Mouse (Mus musculus) left cerebral cortex, adult 8-10 months (tissue): ENCODE results near the gene Tns1. TPM values are rescaled to one million over a fixed set of nuclear protein-coding genes. Genes with fewer than 3 reads are reported as not detected.

Source experiments
- DNase-seq, 2 experiments: peaks; one replicate each; pipeline ENCODE4 v3.0.0; 2022; ENCODE audit warnings: low spot score in 2 of 2
- total RNA-seq, 4 experiments: library from RNA; stranded (reverse); gene quantifications; 2 replicates each; pipeline ENCODE4 v1.2.4; 2022

Gene Tns1
- total RNA-seq, 4 experiments from 2014 or later, result 40.6 to 59.2 (median 49.2) TPM

GRCm38 (mm10) chr1:73863074-73863431, 261.2 kb downstream of the Tns1 start:
- DNase-seq, result no peak

- no peak for DNase-seq
Measured at GRCm38 (mm10) chr1:73862323-73863073, 261.8 kb downstream of the Tns1 start.

- no peak for DNase-seq
Measured at GRCm38 (mm10) chr1:73860421-73860820, 263.8 kb downstream of the Tns1 start.

Other genes starting within 250 kb of the Tns1 start
- not detected for gene Rufy4, start 1.1 kb upstream of the Tns1 start, total RNA-seq
- gene Cxcr2, start 29.5 kb upstream of the Tns1 start, total RNA-seq, result under 1 TPM in 1 of 4 experiments, not detected in 3; 0.14 TPM
- gene Cxcr1, start 70.2 kb upstream of the Tns1 start, total RNA-seq, result not detected
- gene Arpc2, start 111.6 kb upstream of the Tns1 start, total RNA-seq, result 100 to 1,000 TPM; 212 to 241 (median 232) TPM
- gene Gpbar1, start 154.1 kb upstream of the Tns1 start, total RNA-seq, result not detected
- 100 to 1,000 TPM; 138 to 159 (median 148) TPM for gene Aamp, start 160.3 kb upstream of the Tns1 start, total RNA-seq
- gene Pnkd, start 160.5 kb upstream of the Tns1 start, total RNA-seq, result 100 to 1,000 TPM; 162 to 185 (median 173) TPM
- 10 to 100 TPM; 28.2 to 32.3 (median 31.4) TPM for gene Tmbim1, start 181.2 kb upstream of the Tns1 start, total RNA-seq
- 1 to 10 TPM; 1.4 to 2.5 (median 1.8) TPM for gene Catip, start 237.7 kb upstream of the Tns1 start, total RNA-seq